Mouse (Mus musculus) layer of hippocampus, postnatal 10 days (tissue): ENCODE results near the gene Frrs1. TPM values are rescaled to one million over a fixed set of nuclear protein-coding genes. Genes with fewer than 3 reads are reported as not detected.

ENCODE experiments used
- DNase-seq, 2 experiments: peaks; one replicate each; pipeline ENCODE4 v3.0.0; 2021; ENCODE audit warnings: low spot score in 2 of 2
- total RNA-seq, 2 experiments: library from RNA; stranded (reverse); gene quantifications; 2 replicates each; pipeline ENCODE4 v1.2.3; 2021

Gene Frrs1
- total RNA-seq, 2 experiments from 2014 or later: 1.7 to 2.5 TPM

DNA sequence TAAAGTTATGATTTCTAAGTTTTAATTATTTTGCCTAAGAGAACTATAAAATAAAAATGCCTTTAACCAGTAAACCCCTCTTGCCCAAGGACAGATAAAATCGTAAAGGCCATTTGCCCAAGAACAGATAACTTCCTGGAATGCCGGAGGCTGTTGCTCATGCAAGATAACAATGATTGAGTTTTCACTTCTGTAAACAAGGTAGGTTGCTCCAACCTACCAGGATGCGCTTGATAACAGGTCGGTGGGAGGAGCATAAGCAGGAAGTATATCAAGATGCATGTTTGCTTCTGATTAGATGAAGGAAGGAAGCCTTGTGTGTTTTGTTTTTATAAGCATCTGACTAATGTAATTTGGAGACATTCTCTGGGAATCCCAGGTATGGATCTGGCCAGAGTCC is 13.2 kb upstream of the Frrs1 start:
- no peak for DNase-seq

DNA sequence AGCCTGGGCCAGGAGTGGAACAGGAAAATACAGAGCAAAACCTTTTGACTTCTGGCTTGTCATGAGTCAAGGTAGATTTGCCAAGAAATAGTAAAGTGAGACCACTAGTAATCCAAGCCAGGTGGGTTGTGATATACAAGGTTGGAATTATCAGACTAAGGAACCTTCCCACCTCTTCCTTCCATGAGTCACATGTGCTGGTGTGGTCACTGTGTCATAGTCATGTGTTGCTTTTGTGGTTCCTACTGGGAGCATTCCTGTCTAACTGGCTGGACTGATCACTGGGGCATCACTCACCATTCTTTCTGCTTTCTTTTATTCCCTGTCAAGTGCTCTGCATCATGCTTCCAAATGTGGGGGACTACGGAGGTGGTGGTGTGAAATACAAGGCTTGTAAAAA is 11.2 kb upstream of the Frrs1 start:
- DNase-seq: no peak

DNA sequence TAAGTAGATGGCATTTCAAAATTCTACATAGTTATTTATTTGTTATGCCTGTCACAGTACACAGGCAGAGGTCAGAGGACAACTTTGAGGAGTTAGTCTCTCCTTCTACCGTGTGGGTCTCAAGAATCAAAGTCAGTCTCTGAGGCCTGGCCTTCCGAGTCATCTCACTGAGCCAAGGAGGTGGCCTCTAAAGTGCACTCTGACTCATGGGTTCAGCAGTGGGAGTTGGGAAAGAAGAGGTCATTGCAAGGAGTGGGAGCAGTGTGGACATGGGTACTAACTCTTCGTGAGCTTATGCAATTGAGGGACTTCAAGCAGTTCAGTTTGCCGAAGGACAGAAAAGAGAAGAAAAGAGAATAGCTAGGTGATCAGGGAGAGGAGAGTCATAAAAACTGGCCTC is 10.3 kb upstream of the Frrs1 start:
- no peak for DNase-seq

DNA sequence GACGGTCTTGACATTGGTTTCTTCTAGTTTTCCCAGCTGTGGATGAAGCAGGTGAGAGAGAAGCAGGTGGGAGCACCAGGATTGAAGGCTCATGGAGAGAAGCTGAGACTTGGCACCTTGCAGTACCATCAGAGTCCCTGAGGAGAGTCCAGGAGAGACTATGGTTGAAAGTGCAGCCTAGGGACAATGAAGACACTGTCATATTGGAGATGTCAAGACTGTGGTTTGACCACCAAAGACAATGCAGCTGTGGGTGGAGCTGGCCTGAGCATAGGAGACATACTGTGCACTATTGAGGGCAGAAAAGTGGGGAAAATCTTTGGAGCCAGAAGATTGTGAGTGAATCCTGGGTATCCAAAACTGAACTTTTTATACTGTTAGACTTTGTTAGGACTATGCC is 8.9 kb upstream of the Frrs1 start:
- DNase-seq: no peak

DNA sequence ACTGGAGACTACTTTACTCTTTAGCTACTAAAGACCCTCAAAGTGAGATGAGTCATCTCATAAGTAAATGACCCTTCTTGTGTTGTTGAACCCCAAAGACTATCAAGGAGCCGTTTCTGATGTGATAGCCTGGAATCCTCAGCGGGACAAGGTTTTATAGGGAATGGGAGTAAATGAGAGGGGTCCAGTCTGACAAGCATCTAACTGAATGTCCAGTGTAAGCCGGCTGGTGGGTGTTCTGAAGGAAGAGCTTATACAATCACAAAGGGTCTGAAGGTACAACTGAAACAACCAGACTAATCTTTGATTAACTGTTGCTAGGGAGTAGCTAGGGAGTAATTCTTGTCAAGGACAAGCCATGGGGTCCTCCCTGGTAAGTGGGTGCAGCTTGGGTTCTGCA is 6.8 kb upstream of the Frrs1 start:
- DNase-seq: no peak

DNA sequence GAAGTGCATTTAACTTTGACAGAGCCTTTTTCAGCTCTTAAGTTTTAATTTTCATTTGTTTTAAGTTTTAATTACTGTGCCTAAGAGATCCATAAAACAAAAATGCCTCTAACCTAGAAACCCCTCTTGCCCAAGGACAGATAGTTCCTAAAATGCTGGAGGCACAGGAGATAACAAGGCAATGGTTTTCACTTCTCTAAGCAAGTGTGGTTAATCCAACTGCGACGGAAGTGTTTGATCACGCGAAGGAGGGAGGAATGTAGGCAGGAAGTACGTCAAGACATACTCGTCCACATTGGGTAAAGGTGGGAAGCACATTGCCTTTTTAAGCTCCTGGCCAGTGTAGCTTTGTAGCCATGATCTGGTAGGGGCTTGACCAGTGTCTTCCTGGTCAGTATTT is 1.7 kb upstream of the Frrs1 start:
- no peak for DNase-seq

DNA sequence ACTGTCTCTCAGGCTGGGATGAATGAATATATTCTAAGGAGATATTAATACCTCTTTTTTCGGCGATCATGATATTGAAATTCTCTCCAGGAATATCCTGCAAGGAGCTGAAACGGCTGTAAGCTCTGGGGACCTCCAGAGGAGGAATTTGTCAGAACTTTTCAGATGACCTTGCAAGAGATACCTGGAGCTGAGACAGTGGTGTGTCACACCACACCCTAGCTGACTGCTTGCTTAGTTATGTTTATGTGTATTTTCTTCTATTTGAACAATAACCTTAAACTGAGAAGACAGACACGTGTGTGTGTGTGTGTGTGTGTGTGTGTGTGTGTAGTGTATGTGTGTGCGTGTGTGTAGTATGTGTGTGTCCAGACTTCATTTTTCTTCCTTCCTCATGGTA is 488 bp downstream of the Frrs1 start:
- no peak for DNase-seq

DNA sequence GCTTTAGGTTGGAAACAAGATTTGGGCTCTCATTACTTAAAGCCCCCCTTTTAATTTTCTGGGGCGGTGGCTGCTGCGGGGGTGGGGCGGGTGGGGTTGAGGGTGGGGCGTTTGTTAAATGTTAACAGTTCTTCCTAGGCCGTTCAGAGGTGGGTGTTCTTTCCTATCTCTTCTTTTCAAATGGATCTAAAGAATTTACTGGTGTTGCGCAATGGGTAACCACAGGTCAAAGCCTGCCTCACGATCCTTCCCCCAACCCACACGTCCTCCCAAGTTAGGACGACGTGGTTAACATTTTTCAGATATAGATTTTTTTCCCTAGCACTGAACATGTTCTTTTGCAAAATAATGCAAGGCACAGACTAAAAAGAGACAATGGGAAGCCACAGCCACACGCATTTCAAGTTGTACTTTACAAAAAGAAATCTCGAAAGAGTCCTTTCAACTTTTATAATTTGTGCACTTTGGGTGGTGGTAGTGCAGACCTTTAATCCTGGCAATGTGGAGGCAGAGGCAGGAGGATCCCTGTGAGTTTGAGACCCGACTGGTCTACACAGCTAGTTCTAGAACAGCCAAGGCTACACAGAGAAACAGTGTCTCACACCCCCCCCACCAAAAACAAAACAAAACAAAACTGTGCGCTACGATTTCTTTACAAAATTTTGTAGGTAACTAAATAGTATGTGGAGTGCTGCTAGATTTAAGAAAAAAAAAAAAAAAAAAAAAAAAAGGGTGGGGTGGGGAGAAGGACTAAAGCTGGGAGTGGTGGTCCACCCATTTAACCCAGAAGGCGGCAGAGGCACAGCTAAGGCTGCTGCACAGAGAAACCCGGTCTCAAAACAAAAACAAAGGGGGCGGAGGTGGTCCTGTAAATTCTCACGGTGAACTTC is 1.3 kb downstream of the Frrs1 start:
- DNase-seq: no peak

DNA sequence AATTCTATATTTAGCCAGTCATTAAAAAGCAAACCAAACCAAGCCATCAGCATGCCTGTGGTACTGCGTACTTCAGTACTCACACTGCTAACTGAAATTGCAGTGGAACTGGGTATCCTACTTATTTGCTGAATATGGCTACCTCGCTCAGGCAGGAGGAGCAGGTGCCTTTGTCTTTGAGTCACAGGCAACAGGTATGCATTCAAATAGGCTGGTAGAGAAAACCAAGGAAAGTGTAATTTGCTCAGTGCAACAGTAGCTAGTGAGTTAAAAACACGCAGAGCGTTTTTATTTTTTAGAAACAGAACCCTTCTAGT is 1.9 kb downstream of the Frrs1 start:
- DNase-seq: no peak

DNA sequence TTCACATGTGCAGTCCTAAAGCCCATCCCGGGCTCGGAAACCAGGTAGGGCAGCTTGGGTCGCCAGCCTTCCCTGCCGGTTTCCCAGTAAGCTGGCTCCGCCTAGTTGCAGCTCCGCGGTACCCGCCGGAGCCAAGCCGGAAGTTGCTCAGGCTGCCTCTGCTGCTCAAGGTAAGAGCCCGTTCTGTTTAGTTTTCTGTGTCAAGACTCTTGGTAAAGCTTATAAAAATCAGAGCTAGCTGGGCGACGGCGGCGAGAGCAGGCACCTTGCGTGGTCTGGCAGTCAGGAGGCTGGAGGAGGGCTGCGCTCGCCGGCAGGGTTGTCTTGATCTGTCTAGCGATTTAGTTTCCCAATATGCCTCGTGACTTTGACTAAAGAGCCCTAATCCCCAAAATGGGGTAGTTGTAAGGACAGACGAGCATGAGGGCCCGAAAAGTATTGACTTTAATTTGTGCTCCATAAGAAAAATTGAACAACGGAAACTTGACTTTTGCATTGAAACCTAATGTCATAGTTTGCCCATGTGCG is 2.3 kb downstream of the Frrs1 start:
- peak; percentile 34 to 58 for DNase-seq

DNA sequence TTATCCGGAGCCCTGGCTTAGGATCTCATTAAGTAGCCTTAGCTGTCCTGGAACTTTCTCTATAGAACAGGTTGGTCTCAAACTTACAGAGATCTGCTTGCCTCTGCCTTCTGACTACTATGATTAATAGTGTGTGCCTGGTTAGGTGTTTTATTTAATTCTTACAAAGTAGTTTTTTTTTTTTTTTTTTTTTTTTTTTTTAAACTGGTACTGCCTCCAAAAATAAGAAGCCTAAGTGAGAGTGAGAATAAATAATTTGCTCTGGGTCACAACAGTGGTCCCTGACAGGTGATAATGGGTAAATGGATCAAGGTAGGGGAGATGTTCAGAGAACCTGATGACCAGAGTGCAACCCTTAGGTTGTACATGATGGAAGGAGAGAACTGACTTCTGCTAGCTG is 3.4 kb downstream of the Frrs1 start:
- DNase-seq: no peak

DNA sequence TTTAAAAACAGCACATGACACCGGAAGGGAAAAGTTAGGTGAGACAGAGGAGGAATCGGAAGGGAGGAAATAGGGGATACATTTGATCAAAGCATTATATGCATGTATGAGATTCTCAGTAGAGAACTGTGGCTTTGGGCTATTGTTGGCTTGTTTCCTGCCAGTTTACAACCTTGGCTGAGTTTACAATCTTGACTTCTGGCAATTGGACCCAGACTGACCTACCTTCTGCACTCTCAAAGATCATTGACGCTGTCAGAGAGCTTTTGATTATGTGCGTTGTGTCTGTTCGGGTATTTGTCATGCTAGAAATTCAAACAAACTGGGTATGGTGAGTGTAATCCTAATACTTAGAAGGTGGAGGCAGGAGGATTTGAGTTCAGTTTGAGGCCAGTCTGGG is 5.2 kb downstream of the Frrs1 start:
- DNase-seq: no peak

DNA sequence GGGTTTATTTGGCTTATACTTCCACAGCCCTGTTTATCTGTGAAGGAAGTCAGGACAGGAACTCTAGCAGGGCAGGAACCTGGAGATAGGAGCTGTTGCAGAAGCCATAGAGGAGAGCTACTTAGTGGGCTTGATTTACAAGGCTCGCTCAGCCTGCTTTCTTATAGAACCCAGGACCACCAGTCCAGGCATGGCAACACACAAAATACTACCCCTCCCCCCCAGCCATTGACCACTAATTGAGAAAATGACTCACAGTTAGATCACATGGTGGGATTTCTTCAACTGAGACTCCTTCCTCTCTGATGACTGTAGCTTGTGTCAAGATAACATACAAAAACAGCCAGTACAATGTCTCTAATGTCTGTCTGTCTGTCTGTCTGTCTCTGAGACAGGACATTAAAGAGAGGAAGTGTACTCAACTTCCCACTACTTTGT is 6.0 kb downstream of the Frrs1 start:
- DNase-seq: no peak

DNA sequence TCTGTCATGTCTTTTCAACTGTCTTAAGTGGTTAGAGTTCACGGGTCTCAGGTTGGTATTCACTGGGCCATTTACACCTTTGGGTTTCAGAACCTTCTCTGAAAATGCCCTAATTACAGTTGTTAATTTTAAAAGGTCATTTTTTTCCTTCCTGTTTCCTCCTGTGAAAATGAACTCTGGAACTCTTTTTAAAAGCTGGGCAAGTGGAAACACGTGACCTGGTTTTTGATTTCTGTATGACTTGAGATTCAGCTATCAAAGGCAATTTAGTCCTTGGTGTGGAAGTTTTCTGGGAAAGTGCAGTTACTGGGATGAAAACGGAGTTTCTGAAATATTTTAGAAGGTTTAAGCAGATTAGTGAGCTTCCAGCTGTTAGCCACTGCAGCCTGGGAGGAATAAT is 11.1 kb downstream of the Frrs1 start:
- no peak for DNase-seq

DNA sequence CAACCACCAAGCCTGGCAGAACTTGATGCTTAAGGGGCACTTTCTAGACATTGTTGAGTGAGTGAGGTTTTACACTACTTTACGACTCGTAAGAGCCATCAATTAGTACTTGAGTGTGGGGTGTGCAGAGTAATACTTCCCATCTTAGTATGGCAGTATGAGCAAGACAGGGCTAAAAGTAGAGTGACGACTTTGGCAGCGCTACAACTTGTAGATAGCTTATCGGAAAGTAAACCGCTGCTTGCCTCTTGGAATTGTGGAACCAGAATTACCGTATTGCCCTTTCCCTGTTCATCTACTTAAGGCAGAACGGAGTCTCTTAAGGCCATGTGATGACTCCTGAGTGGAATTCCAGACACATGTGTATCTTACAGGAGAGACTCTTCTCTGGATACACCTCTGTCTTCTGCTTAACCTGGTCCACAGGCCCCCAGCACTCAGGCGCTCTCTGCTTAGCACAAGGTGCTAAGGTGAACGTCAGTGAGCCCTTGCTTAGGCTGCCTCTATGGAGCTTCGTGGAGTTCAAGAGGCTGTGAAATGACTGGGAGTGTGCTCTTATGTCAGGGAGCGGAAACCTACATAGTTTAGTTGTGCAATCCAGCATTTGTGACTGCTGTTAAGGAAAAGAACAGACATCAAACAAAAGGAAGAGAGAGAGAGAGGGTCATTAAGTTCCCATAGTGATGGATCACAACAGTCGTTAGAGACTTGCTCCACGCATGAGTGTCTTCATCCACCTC is 23.1 kb downstream of the Frrs1 start:
- no peak for DNase-seq

DNA sequence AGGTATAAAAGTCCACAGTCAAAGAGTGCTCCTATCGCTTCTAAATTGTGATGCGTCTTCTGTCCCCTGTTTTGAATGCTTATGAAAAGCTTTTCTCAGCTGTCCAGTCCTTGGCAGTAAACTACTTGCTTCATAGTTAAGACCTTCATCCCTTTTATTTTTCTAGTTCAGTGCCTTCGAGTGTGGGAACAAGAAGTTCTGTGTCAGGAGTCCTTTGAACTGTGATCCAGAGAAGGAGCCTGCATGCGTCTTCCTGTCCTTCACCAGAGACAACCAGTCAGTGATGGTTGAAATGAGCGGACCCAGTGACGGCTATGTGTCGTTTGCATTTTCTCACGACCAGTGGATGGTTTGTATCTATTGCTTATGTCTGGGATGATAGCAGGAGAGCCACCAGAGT is 25.7 kb downstream of the Frrs1 start:
- DNase-seq: no peak

DNA sequence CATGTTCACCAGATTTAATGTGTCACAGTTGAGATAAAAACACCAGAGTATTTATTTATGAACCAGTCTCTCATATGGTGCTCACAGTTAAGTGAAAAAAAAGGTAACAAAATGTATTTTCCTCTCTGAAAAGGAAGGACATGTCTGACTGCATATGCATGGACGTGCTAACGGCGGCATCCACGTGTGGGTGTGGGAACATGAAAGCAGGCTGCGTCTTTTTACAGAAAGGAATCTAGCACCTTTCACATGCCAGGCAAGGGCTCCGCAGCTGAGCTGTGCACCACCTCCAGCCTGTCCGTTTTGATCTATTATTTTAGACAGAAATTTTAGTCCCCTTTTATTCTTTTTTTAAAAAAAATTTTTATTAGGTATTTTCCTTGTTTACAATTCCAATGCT is 30.1 kb downstream of the Frrs1 start:
- DNase-seq: no peak

DNA sequence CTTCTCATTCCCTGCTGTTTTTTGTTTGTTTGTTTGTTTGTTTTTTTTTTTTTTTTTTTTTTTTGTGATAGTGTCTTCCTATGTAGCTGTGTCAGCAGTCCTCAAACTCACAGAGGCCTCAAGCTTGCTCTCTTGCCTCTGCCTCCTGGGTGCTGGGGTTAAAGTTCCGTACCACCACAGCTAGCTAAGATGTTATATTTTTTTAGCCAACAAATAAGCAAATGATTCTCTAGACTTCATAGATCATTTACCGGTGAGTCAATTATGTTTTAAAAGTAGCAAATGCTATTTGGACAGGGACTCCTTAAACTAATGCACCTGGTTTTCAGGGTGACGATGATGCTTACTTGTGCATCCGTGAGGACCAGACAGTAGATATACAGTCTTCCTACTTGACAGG is 31.3 kb downstream of the Frrs1 start:
- no peak for DNase-seq

DNA sequence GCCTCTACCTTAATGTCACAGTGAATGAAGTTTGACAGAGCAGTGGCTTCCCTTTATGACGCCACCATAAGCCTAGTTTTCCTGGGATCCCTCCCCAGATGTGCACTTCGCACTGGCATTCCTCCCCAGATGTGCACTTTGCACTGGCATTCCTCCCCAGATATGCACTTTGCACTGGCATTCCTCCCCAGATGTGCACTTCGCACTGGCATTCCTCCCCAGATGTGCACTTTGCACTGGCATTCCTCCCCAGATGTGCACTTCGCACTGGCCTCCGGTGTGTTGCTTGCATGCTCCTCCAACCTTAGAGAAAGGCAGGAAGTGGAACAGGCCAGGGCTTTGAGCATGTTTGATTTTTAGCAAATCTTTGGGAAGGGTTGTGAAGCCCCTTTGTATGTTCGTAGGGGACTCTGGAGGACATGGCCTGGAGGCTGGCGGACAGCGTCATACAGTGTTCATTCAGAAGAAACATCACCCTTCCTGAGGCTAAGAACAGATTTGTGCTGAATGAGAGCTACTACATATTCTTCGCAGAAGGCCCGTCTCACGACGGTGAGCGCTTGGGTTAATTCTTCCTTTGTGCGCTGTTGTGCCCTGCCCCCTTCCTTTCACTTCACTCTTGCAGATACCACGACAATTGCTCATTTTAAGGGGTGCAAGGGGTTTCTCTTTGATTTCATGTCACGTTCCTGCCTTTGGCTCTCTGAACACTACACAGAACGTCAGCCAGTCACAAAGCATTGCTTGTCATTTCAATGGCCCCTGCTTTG is 32.4 kb downstream of the Frrs1 start:
- no peak for DNase-seq

DNA sequence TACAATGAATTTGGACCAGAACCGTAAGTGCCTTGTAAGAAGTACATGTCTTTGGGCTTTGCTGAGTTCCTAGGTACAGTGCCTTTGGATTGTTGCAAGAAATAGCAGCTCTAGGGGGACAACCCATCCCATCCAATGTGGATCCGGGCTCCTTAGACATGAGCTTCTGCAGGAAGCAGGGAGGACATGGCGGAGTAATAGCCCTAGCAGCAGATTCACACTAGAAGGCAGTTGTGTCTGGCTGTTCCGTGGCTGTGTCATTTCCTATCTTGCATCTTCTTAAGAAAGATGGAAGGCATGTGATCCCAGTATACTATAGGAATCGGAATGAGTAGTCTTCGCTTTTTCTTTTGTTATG is 32.9 kb downstream of the Frrs1 start:
- DNase-seq: no peak

DNA sequence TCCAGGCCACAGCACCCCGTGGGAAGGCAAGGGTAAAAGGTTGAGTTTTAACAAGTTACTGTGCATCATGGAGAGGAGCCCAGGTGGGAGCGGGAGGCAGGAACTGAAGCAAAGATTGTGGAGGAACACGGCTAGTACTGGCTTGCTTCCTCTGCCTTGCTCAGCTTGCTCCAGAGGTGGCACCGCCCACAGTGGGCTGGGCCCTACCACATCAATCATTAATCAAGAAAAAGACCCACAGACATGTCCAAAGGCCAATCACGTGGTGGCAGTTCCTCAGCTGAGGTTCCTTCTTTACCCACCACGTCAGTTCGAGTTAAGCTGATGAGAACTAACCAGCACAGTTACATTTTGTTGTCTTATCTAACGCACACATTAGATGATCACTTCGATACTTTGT is 33.6 kb downstream of the Frrs1 start:
- DNase-seq: no peak

DNA sequence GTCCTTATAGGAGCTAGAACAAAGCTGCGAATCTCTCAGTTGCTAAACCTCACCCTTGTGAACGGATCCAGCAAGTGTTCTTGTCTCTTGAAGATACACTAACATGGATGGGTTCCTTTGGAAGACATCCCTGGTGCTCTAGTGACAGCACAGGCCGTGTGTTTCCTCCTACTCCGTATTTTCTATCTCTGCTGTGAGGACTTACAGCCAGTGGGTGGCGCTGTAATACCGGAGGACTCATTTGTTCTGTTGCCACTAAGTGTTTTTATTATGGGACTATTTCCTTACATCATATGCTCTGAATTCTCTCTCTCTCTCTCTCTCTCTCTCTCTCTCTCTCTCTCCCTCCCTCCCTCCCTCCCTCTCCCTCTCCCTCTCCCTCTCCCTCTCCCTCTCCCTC is 44.9 kb downstream of the Frrs1 start:
- peak; percentile 89 to 90 for DNase-seq
